Mouse (Mus musculus) bone marrow, adult 2 months (tissue): ENCODE data around the gene Lrch3.
"Not testable (repeated sequence)": the region's sequence is repeated elsewhere in the genome, so short reads cannot be mapped to it uniquely, and the experiment has no call there.

Source experiments
- CTCF ChIP-seq: fragments of 200-500 bp; IDR thresholded peaks from 2 replicates; pipeline ENCODE4 v1.5.1; 2011; ENCODE audit warnings: low read length, control low read depth; ENCODE audit not compliant: control insufficient read depth, insufficient read depth
- POLR2A ChIP-seq: fragments of 200-500 bp; IDR thresholded peaks from 2 replicates; pipeline ENCODE4 v1.6.1; 2011; ENCODE audit warnings: low read depth, mild to moderate bottlenecking, control low read depth, low read length, borderline replicate concordance; ENCODE audit not compliant: control insufficient read depth

GRCm38 (mm10) chr16:32926629-32927028, 12.7 kb downstream of the Lrch3 start:
- TF ChIP-seq CTCF, POLR2A: not testable (repeated sequence)
